Mouse (Mus musculus) CH12.LX (cell line): ENCODE measurements around the gene Ccdc157. TPM values are rescaled to one million over a fixed set of nuclear protein-coding genes. Genes with fewer than 3 reads are reported as not detected.

Experiments used
- DNase-seq: peaks from one replicate; pipeline ENCODE4 v3.0.0-alpha.2; 2013; ENCODE audit errors: extremely low read depth
- H3K27ac ChIP-seq: 2 replicates; pipeline ENCODE4 v1.5.1; 2012; ENCODE audit warnings: low read depth, mild to moderate bottlenecking, control low read depth, moderate library complexity; ENCODE audit not compliant: insufficient read depth
- H3K27me3 ChIP-seq: replicated peaks from 2 replicates; pipeline ENCODE3; 2012; ENCODE audit warnings: inconsistent platforms
- H3K36me3 ChIP-seq, 2 experiments: replicated peaks in 1 of 2; 2 replicates each; pipeline versions ENCODE3 to v1.6.1; 2012; ENCODE audit warnings: inconsistent platforms in 1 of 2, low read length in 1 of 2, mild to moderate bottlenecking in 1 of 2, mixed read lengths in 1 of 2, moderate library complexity in 1 of 2; ENCODE audit not compliant: control insufficient read depth in 1 of 2, insufficient read depth in 1 of 2
- H3K4me1 ChIP-seq, 2 experiments: 2 replicates each; pipeline ENCODE4 v1.6.1; 2012; ENCODE audit warnings: inconsistent platforms in 1 of 2, moderate library complexity in 1 of 2; ENCODE audit not compliant: insufficient read depth in 2 of 2, control insufficient read depth in 1 of 2
- H3K4me2 ChIP-seq: 2 replicates; pipeline ENCODE4 v1.6.1; 2012; ENCODE audit warnings: low read depth, mild to moderate bottlenecking, control low read depth; ENCODE audit not compliant: poor library complexity, insufficient read depth, severe bottlenecking
- H3K4me3 ChIP-seq, 3 experiments: fragments of 150-350 bp in 1 of 3; sonication (generic) in 1 of 3; replicated peaks in 1 of 3; 2 replicates each; pipeline versions ENCODE3 to v1.5.1; 2011 to 2012; ENCODE audit warnings: low read depth in 2 of 3, low read length in 2 of 3, mild to moderate bottlenecking in 2 of 3, moderate library complexity in 2 of 3, control low read depth in 1 of 3, improper control_type of control experiment in 1 of 3, inconsistent platforms in 1 of 3, mixed read lengths in 1 of 3; ENCODE audit not compliant: poor library complexity in 1 of 3
- H3K79me2 ChIP-seq: replicated peaks from 2 replicates; pipeline ENCODE4 v1.6.1; 2012; ENCODE audit warnings: mild to moderate bottlenecking, moderate library complexity; ENCODE audit not compliant: control insufficient read depth, poor library complexity, insufficient read depth, severe bottlenecking; ENCODE audit errors: extremely low read depth
- H3K9ac ChIP-seq: 2 replicates; pipeline ENCODE4 v1.6.1; 2012; ENCODE audit warnings: low read depth, mild to moderate bottlenecking, control low read depth, moderate library complexity; ENCODE audit not compliant: insufficient read depth
- H3K9me3 ChIP-seq: replicated peaks from 2 replicates; pipeline ENCODE3; 2012; ENCODE audit warnings: low read length, inconsistent platforms, mixed read lengths
- BHLHE40 ChIP-seq: IDR thresholded peaks from 2 replicates; pipeline ENCODE4 v1.6.1; 2011; ENCODE audit warnings: mild to moderate bottlenecking, low read depth, low read length, improper control_type of control experiment
- CHD2 ChIP-seq: IDR thresholded peaks from 2 replicates; pipeline ENCODE4 v1.6.1; 2011; ENCODE audit warnings: low read length, improper control_type of control experiment
- CTCF ChIP-seq, 2 experiments: IDR thresholded peaks in 1 of 2; conservative IDR thresholded peaks in 1 of 2; 2 replicates each; pipeline ENCODE4 v1.5.1; 2011 to 2012; ENCODE audit warnings: low read depth in 2 of 2, low read length in 2 of 2, improper control_type of control experiment in 1 of 2, inconsistent platforms in 1 of 2, mild to moderate bottlenecking in 1 of 2, moderate library complexity in 1 of 2
- ELF1 ChIP-seq: IDR thresholded peaks from 2 replicates; pipeline ENCODE4 v1.6.1; 2014; ENCODE audit warnings: low read depth, mild to moderate bottlenecking, inconsistent platforms, low read length, improper control_type of control experiment
- EP300 ChIP-seq: IDR thresholded peaks from 2 replicates; pipeline ENCODE4 v1.6.1; 2011; ENCODE audit warnings: low read length, improper control_type of control experiment
- ETS1 ChIP-seq: conservative IDR thresholded peaks from 2 replicates; pipeline ENCODE4 v1.6.1; 2012; ENCODE audit warnings: low read depth, mild to moderate bottlenecking, inconsistent platforms, low read length, improper control_type of control experiment, moderate library complexity
- GABPA ChIP-seq: IDR thresholded peaks from 2 replicates; pipeline ENCODE4 v1.6.1; 2012; ENCODE audit warnings: low read depth, low read length, improper control_type of control experiment, inconsistent platforms; ENCODE audit not compliant: insufficient replicate concordance
- HCFC1 ChIP-seq: IDR thresholded peaks from 2 replicates; pipeline ENCODE4 v1.6.1; 2012; ENCODE audit warnings: low read depth, mild to moderate bottlenecking, inconsistent platforms, low read length, improper control_type of control experiment
- IRF4 ChIP-seq: IDR thresholded peaks from 2 replicates; pipeline ENCODE4 v1.6.1; 2014; ENCODE audit warnings: low read depth, mild to moderate bottlenecking, inconsistent platforms, low read length, improper control_type of control experiment
- JUN ChIP-seq: IDR thresholded peaks from 2 replicates; pipeline ENCODE4 v1.6.1; 2011; ENCODE audit warnings: low read depth, mild to moderate bottlenecking, low read length, improper control_type of control experiment, moderate library complexity; ENCODE audit not compliant: insufficient read depth
- JUND ChIP-seq: conservative IDR thresholded peaks from 2 replicates; pipeline ENCODE4 v1.6.1; 2011; ENCODE audit warnings: low read depth, low read length, improper control_type of control experiment
- MAX ChIP-seq: IDR thresholded peaks from 2 replicates; pipeline ENCODE4 v1.6.1; 2011; ENCODE audit warnings: low read length, improper control_type of control experiment
- MAZ ChIP-seq: IDR thresholded peaks from 2 replicates; pipeline ENCODE4 v1.6.1; 2012; ENCODE audit warnings: low read depth, mild to moderate bottlenecking, inconsistent platforms, low read length, improper control_type of control experiment, moderate library complexity
- MYC ChIP-seq: IDR thresholded peaks from 2 replicates; pipeline ENCODE4 v1.6.1; 2011; ENCODE audit warnings: low read depth, mild to moderate bottlenecking, improper control_type of control experiment, low read length
- NELFE ChIP-seq: IDR thresholded peaks from 2 replicates; pipeline ENCODE4 v1.6.1; 2011; ENCODE audit warnings: low read depth, low read length, improper control_type of control experiment
- NRF1 ChIP-seq: IDR thresholded peaks from 2 replicates; pipeline ENCODE4 v1.6.1; 2014; ENCODE audit warnings: low read depth, mild to moderate bottlenecking, inconsistent platforms, low read length, improper control_type of control experiment, moderate library complexity
- POLR2A ChIP-seq: IDR thresholded peaks from 2 replicates; pipeline ENCODE4 v1.6.1; 2011; ENCODE audit warnings: low read depth, mild to moderate bottlenecking, improper control_type of control experiment, low read length
- POLR2AphosphoS2 ChIP-seq: IDR thresholded peaks from 2 replicates; pipeline ENCODE4 v1.6.1; 2011; ENCODE audit warnings: low read depth, low read length, improper control_type of control experiment
- RAD21 ChIP-seq: IDR thresholded peaks from 2 replicates; pipeline ENCODE4 v1.6.1; 2011; ENCODE audit warnings: low read depth, mild to moderate bottlenecking, low read length, improper control_type of control experiment, moderate library complexity
- RCOR1 ChIP-seq: conservative IDR thresholded peaks from 2 replicates; pipeline ENCODE4 v1.6.1; 2012; ENCODE audit warnings: low read depth, mild to moderate bottlenecking, inconsistent platforms, low read length, improper control_type of control experiment
- SMC3 ChIP-seq: IDR thresholded peaks from 2 replicates; pipeline ENCODE4 v1.6.1; 2011; ENCODE audit warnings: low read depth, low read length, improper control_type of control experiment
- TCF12 ChIP-seq: IDR thresholded peaks from 2 replicates; pipeline ENCODE4 v1.6.1; 2014; ENCODE audit warnings: low read depth, mild to moderate bottlenecking, inconsistent platforms, low read length, improper control_type of control experiment
- UBTF ChIP-seq: IDR thresholded peaks from 2 replicates; pipeline ENCODE4 v1.6.1; 2012; ENCODE audit warnings: low read depth, mild to moderate bottlenecking, inconsistent platforms, low read length, improper control_type of control experiment, moderate library complexity
- USF1 ChIP-seq: IDR thresholded peaks from 2 replicates; pipeline ENCODE4 v1.6.1; 2014; ENCODE audit warnings: low read depth, mild to moderate bottlenecking, inconsistent platforms, low read length, improper control_type of control experiment
- USF2 ChIP-seq: conservative IDR thresholded peaks from 2 replicates; pipeline ENCODE4 v1.6.1; 2011; ENCODE audit warnings: low read depth, low read length, improper control_type of control experiment
- ZMIZ1 ChIP-seq: IDR thresholded peaks from 2 replicates; pipeline ENCODE4 v1.6.1; 2012; ENCODE audit warnings: low read depth, mild to moderate bottlenecking, inconsistent platforms, low read length, improper control_type of control experiment
- dilution Hi-C: fragments of 300-500 bp; cut with MboI; formaldehyde crosslinking; loops from 2 replicates; pipeline ENCODE4 v1.14.3; 2020; ENCODE audit warnings: low sequenced_read_pairs; ENCODE audit not compliant: extremely low pct_unique_long_range_greater_than_20kb, extremely low pct_ligation_motif_present
- in situ Hi-C: fragments of 300-500 bp; cut with MboI; formaldehyde crosslinking; loops from 3 replicates; pipeline ENCODE4 v1.14.3; 2019; ENCODE audit warnings: low sequenced_read_pairs, low pct_ligation_motif_present, low pct_unique_long_range_greater_than_20kb, mixed read lengths
- polyA plus RNA-seq: library from polyadenylated mRNA; unstranded; fragments of >175 nt; gene quantifications from 2 replicates; pipeline ENCODE4 v1.2.1, GENCODE M21; 2012; ENCODE audit warnings: low read depth; ENCODE audit not compliant: insufficient read length
- total RNA-seq, 2 experiments: library from RNA; depleted of rRNA; stranded (reverse); fragments of 300-350 nt in 1 of 2; fragments of >200 nt in 1 of 2; gene quantifications; 2 replicates each; pipeline ENCODE4 v1.2.3; 2012 to 2014

Ccdc157 gene
- total and polyA plus RNA-seq, 3 experiments = 2.3 to 4.4 (median 4.0) TPM

- TF ChIP-seq CHD2 = peak; percentile 43; the same call in 1 of the 2 replicates
Measured at GRCm38 (mm10) chr11:4095171-4096053, 64.7 kb downstream of the Ccdc157 start, which contains the start of gene Mtfp1 (continued).

- in situ Hi-C loops (no loop called here), dilution Hi-C loops (no loop called here)
- peaks cover 19 to 51% of the 10 kb centered on the region in 2 experiments for H3K36me3 ChIP-seq
- H3K9me3 ChIP-seq = peaks cover 17% of the 10 kb centered on the region
- peak overlapping the region; percentile 67 to 68 (median 68) for H3K4me3 ChIP-seq
- H3K4me1 ChIP-seq = peaks cover 11 to 30% of the 10 kb centered on the region in 2 experiments
- H3K4me2 ChIP-seq = peak overlapping the region; percentile 78
- no peaks in the 10 kb centered on the region for H3K79me2 ChIP-seq
- H3K27ac ChIP-seq = peak overlapping the region; percentile 60; the same call in 1 of the 2 replicates
- peak; percentile 34; the same call in 1 of the 2 replicates for TF ChIP-seq ELF1
- TF ChIP-seq ETS1 = no peak
- peak; percentile 53 for TF ChIP-seq HCFC1
- TF ChIP-seq JUND = no peak
- TF ChIP-seq NRF1 = no peak
- TF ChIP-seq RCOR1 = no peak
- TF ChIP-seq MYC = peak; percentile 70
- peak; percentile 79 for TF ChIP-seq SMC3
- TF ChIP-seq JUN = no peak
- no peak for TF ChIP-seq TCF12
- TF ChIP-seq RAD21 = peak; percentile 45
- TF ChIP-seq USF1 = no peak
- no peak for TF ChIP-seq NELFE
- TF ChIP-seq CTCF (conservative IDR thresholded peaks at IDR 0.05 in 1 of 2, IDR thresholded peaks at IDR 0.05 in 1 of 2; ENCODE audit: low read depth in 2 of 2, low read length in 2 of 2) = peak; percentile 93 to 97
- peak; percentile 43; the same call in 1 of the 2 replicates for TF ChIP-seq IRF4
- no peak for TF ChIP-seq GABPA
- peak; percentile 41 for TF ChIP-seq POLR2A
- TF ChIP-seq MAX = no peak
- no peak for TF ChIP-seq MAZ
- TF ChIP-seq BHLHE40 = peak; percentile 83
- no peak for TF ChIP-seq USF2
- TF ChIP-seq POLR2AphosphoS2 = no peak
- TF ChIP-seq EP300 = no peak
- TF ChIP-seq UBTF = 0 out of 2 replicates have a peak, but pooled peaks have one; percentile 14
- TF ChIP-seq ZMIZ1 = no peak; the same call in 1 of the 2 replicates
- peak; percentile 96 for DNase-seq
- H3K27me3 ChIP-seq = no peaks in the 10 kb centered on the region
- H3K9ac ChIP-seq = peak overlapping the region; percentile 56
Measured at GRCm38 (mm10) chr11:4094378-4095170, 65.5 kb downstream of the Ccdc157 start.
